Mouse (Mus musculus): ENCODE results near the gene A630001G21Rik.

DNA sequence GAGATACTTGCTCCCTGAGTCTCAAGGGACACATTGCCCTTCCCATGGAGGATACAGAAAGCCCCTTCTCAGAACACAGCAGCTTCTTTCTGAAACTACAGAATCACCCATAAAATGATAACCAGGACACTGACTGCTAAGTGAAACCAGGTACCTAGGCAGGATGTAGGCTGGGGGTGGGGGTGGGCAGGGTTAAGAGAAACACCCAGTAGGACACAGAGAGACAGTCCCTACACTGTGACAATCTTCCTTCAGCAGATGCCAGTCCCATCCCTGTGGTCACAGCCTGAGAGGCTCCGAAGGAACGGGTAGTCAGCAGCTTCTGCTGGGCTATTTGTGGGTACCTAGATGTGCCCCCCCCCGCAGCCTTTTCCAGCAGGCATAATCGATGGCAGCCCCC, 27.8 kb downstream of the A630001G21Rik start:
- TF ChIP-seq CTCF (IDR thresholded peaks at IDR 0.05) (no peak), EP300 (IDR thresholded peaks at IDR 0.05) (no peak)

All from lung, postnatal 0 days (tissue).